Mouse (Mus musculus) liver, embryonic 12.5 days (tissue): Measurements from ENCODE around the gene Rapgef4. TPM values are rescaled to one million over a fixed set of nuclear protein-coding genes. Genes with fewer than 3 reads are reported as not detected.
A peak's percentile ranks its signal among the peaks of the same experiment; 100 is the strongest.

Experiments used
- ATAC-seq: fragments of 200-750 bp; cut with Nextera tagmentation; 2 replicates; pipeline ENCODE4 v1.8.0; 2017; ENCODE audit warnings: moderate number of reproducible peaks, mild to moderate bottlenecking, moderate library complexity
- H3K27ac ChIP-seq: fragments of 300-500 bp; sonication (generic); 2 replicates; pipeline ENCODE4 v1.5.1; 2016; ENCODE audit warnings: mild to moderate bottlenecking
- H3K27me3 ChIP-seq: fragments of 300-500 bp; sonication (generic); replicated peaks from 2 replicates; pipeline ENCODE4 v1.6.1; 2016; ENCODE audit warnings: mild to moderate bottlenecking, moderate library complexity
- H3K36me3 ChIP-seq: fragments of 300-500 bp; sonication (generic); 2 replicates; pipeline ENCODE4 v1.6.1; 2016; ENCODE audit warnings: mild to moderate bottlenecking, moderate library complexity
- H3K4me1 ChIP-seq: fragments of 300-500 bp; sonication (generic); 2 replicates; pipeline ENCODE4 v1.6.1; 2016
- H3K4me2 ChIP-seq: fragments of 300-500 bp; sonication (generic); 2 replicates; pipeline ENCODE4 v1.6.1; 2016; ENCODE audit warnings: mild to moderate bottlenecking, moderate library complexity
- H3K4me3 ChIP-seq: fragments of 300-500 bp; sonication (generic); 2 replicates; pipeline ENCODE4 v1.5.1; 2016; ENCODE audit warnings: mild to moderate bottlenecking, moderate library complexity
- H3K9ac ChIP-seq: fragments of 300-500 bp; sonication (generic); 2 replicates; pipeline ENCODE4 v1.6.1; 2016; ENCODE audit warnings: mild to moderate bottlenecking, moderate library complexity
- H3K9me3 ChIP-seq: fragments of 300-500 bp; sonication (generic); replicated peaks from 2 replicates; pipeline ENCODE4 v1.6.1; 2016; ENCODE audit warnings: mild to moderate bottlenecking, moderate library complexity
- WGBS: fragments of 180-500 bp; shearing (Covaris S2); methylation state at CpG from one replicate; pipeline ENCODE4 v1.1.7; 2016; ENCODE audit not compliant: insufficient replicate concordance; 5-methylcytosine and 5-hydroxymethylcytosine counted together
- polyA plus RNA-seq: library from polyadenylated mRNA; unstranded; fragments of >200 nt; fragmentation: Nextera tagmentation; extraction: Ambion mirVana; gene quantifications from 2 replicates; pipeline ENCODE4 v1.2.1, GENCODE M21; 2016

The Rapgef4 gene
- polyA plus RNA-seq, 1 experiment from 2014 or later: 3.6 TPM

- no peak overlapping the region for H3K4me2 ChIP-seq
- no peaks in the 10 kb centered on the region for H3K27me3 ChIP-seq
- no peaks in the 10 kb centered on the region for H3K36me3 ChIP-seq
- H3K4me1 ChIP-seq: peaks cover 41% of the 10 kb centered on the region
- peak overlapping the region; percentile 65 for H3K27ac ChIP-seq
- peak; percentile 47; the same call in 1 of the 2 replicates for ATAC-seq
- 22% methylated on average over 9 of the region's 9 CpGs for WGBS
- no peak overlapping the region for H3K4me3 ChIP-seq
- no peaks in the 10 kb centered on the region for H3K9me3 ChIP-seq
- peak overlapping the region; percentile 27; the same call in 1 of the 2 replicates for H3K9ac ChIP-seq
Observed at GRCm38 (mm10) chr2:72169451-72170100, 188.5 kb downstream of the Rapgef4 start.

GRCm38 (mm10) chr2:72170546-72170945, 189.5 kb downstream of the Rapgef4 start:
- Histone ChIP-seq H3K4me1 (peaks cover 43% of the 10 kb centered on the region), H3K9me3 (no peaks in the 10 kb centered on the region), H3K36me3 (no peaks in the 10 kb centered on the region), H3K4me3 (no peak overlapping the region), H3K27me3 (no peaks in the 10 kb centered on the region), H3K27ac (0 out of 2 replicates have a peak overlapping the region, but pooled peaks have one; percentile 65), H3K9ac (no peak overlapping the region), H3K4me2 (0 out of 2 replicates have a peak overlapping the region, but pooled peaks have one; percentile 1)
- WGBS: 31% methylated on average over 8 of the region's 8 CpGs
- ATAC-seq: no peak

- 78% methylated on average over 5 of the region's 5 CpGs for WGBS
- H3K27ac ChIP-seq: no peak overlapping the region
- no peaks in the 10 kb centered on the region for H3K36me3 ChIP-seq
- H3K4me2 ChIP-seq: no peak overlapping the region
- H3K4me3 ChIP-seq: no peak overlapping the region
- ATAC-seq: no peak
- H3K9ac ChIP-seq: no peak overlapping the region
- no peaks in the 10 kb centered on the region for H3K9me3 ChIP-seq
- no peaks in the 10 kb centered on the region for H3K27me3 ChIP-seq
- H3K4me1 ChIP-seq: peaks cover 50% of the 10 kb centered on the region
Observed at GRCm38 (mm10) chr2:72171204-72171603, 190.2 kb downstream of the Rapgef4 start.

GRCm38 (mm10) chr2:72173010-72173409, 192.0 kb downstream of the Rapgef4 start:
- WGBS: 68% methylated on average over 3 of the region's 3 CpGs
- Histone ChIP-seq H3K4me3 (no peak overlapping the region), H3K9me3 (no peaks in the 10 kb centered on the region), H3K27me3 (no peaks in the 10 kb centered on the region), H3K27ac (peak overlapping the region; percentile 12; the same call in 1 of the 2 replicates), H3K9ac (no peak overlapping the region), H3K4me1 (peaks cover 56% of the 10 kb centered on the region), H3K4me2 (no peak overlapping the region), H3K36me3 (no peaks in the 10 kb centered on the region)
- peak; percentile 71 for ATAC-seq

- no peaks in the 10 kb centered on the region for H3K27me3 ChIP-seq
- ATAC-seq: no peak
- no peaks in the 10 kb centered on the region for H3K36me3 ChIP-seq
- no peak overlapping the region for H3K9ac ChIP-seq
- 44% methylated on average over 4 of the region's 4 CpGs for WGBS
- H3K9me3 ChIP-seq: no peaks in the 10 kb centered on the region
- no peak overlapping the region for H3K4me2 ChIP-seq
- H3K4me3 ChIP-seq: no peak overlapping the region
- peak overlapping the region; percentile 11; the same call in 1 of the 2 replicates for H3K27ac ChIP-seq
- H3K4me1 ChIP-seq: peaks cover 61% of the 10 kb centered on the region
Observed at GRCm38 (mm10) chr2:72173844-72174243, 192.8 kb downstream of the Rapgef4 start.

GRCm38 (mm10) chr2:72175536-72175935, 194.5 kb downstream of the Rapgef4 start:
- WGBS: 62% methylated on average over 7 of the region's 7 CpGs
- no peak overlapping the region for H3K27ac ChIP-seq
- no peak for ATAC-seq
- H3K36me3 ChIP-seq: no peaks in the 10 kb centered on the region
- no peaks in the 10 kb centered on the region for H3K9me3 ChIP-seq
- peaks cover 47% of the 10 kb centered on the region for H3K4me1 ChIP-seq
- no peak overlapping the region for H3K4me3 ChIP-seq
- H3K9ac ChIP-seq: no peak overlapping the region
- H3K27me3 ChIP-seq: no peaks in the 10 kb centered on the region
- no peak overlapping the region for H3K4me2 ChIP-seq

GRCm38 (mm10) chr2:72175971-72176370, 194.9 kb downstream of the Rapgef4 start:
- peaks cover 43% of the 10 kb centered on the region for H3K4me1 ChIP-seq
- WGBS: 21% methylated on average over 5 of the region's 5 CpGs
- H3K4me3 ChIP-seq: no peak overlapping the region
- no peak overlapping the region for H3K9ac ChIP-seq
- 0 out of 2 replicates have a peak overlapping the region, but pooled peaks have one; percentile 41 for H3K27ac ChIP-seq
- H3K9me3 ChIP-seq: no peaks in the 10 kb centered on the region
- H3K36me3 ChIP-seq: no peaks in the 10 kb centered on the region
- no peak for ATAC-seq
- H3K4me2 ChIP-seq: no peak overlapping the region
- H3K27me3 ChIP-seq: no peaks in the 10 kb centered on the region

- Histone ChIP-seq H3K27me3 (no peaks in the 10 kb centered on the region), H3K4me3 (no peak overlapping the region), H3K4me2 (no peak overlapping the region), H3K4me1 (peaks cover 39% of the 10 kb centered on the region), H3K9ac (no peak overlapping the region), H3K9me3 (no peaks in the 10 kb centered on the region), H3K27ac (0 out of 2 replicates have a peak overlapping the region, but pooled peaks have one; percentile 1), H3K36me3 (no peaks in the 10 kb centered on the region)
- no peak for ATAC-seq
- 62% methylated on average over 4 of the region's 6 CpGs for WGBS
Observed at GRCm38 (mm10) chr2:72177214-72178023, 196.4 kb downstream of the Rapgef4 start.

GRCm38 (mm10) chr2:72178025-72178424, 197.0 kb downstream of the Rapgef4 start:
- 39% methylated on average over 4 of the region's 4 CpGs for WGBS
- H3K4me3 ChIP-seq: no peak overlapping the region
- H3K27ac ChIP-seq: no peak overlapping the region
- H3K27me3 ChIP-seq: no peaks in the 10 kb centered on the region
- H3K4me2 ChIP-seq: no peak overlapping the region
- peaks cover 39% of the 10 kb centered on the region for H3K4me1 ChIP-seq
- H3K9ac ChIP-seq: no peak overlapping the region
- H3K9me3 ChIP-seq: no peaks in the 10 kb centered on the region
- ATAC-seq: 0 out of 2 replicates have a peak, but pooled peaks have one; percentile 33
- H3K36me3 ChIP-seq: no peaks in the 10 kb centered on the region

GRCm38 (mm10) chr2:72178515-72178914, 197.5 kb downstream of the Rapgef4 start:
- H3K4me1 ChIP-seq: peaks cover 38% of the 10 kb centered on the region
- WGBS: 86% methylated on average over 11 of the region's 11 CpGs
- H3K4me2 ChIP-seq: no peak overlapping the region
- no peak overlapping the region for H3K27ac ChIP-seq
- H3K9ac ChIP-seq: no peak overlapping the region
- no peak for ATAC-seq
- H3K27me3 ChIP-seq: no peaks in the 10 kb centered on the region
- H3K4me3 ChIP-seq: no peak overlapping the region
- H3K9me3 ChIP-seq: no peaks in the 10 kb centered on the region
- no peaks in the 10 kb centered on the region for H3K36me3 ChIP-seq

- H3K4me3 ChIP-seq: no peak overlapping the region
- H3K4me1 ChIP-seq: peaks cover 35% of the 10 kb centered on the region
- H3K9me3 ChIP-seq: no peaks in the 10 kb centered on the region
- no peaks in the 10 kb centered on the region for H3K27me3 ChIP-seq
- H3K9ac ChIP-seq: no peak overlapping the region
- ATAC-seq: peak; percentile 51
- peak overlapping the region; percentile 51; the same call in 1 of the 2 replicates for H3K27ac ChIP-seq
- H3K36me3 ChIP-seq: no peaks in the 10 kb centered on the region
- 0 out of 2 replicates have a peak overlapping the region, but pooled peaks have one; percentile 3 for H3K4me2 ChIP-seq
- WGBS: 79% methylated on average over 15 of the region's 15 CpGs
Observed at GRCm38 (mm10) chr2:72179600-72180301, 198.7 kb downstream of the Rapgef4 start.
